Mouse (Mus musculus) thymus, postnatal 4 days (tissue): ENCODE results near the gene Zfp987.
"Not testable (repeated sequence)": the region's sequence is repeated elsewhere in the genome, so short reads cannot be mapped to it uniquely, and the experiment has no call there.

Source experiments
- DNase-seq: peaks from one replicate; pipeline ENCODE4 v3.0.0; 2021

Gene Zfp987

GRCm38 (mm10) chr4:146096998-146097397, at the start of gene Zfp987:
TSS of gene Zfp987 (plus strand) at chr4:146097298.
- not testable (repeated sequence) for DNase-seq

GRCm38 (mm10) chr4:146052536-146052935, 44.6 kb upstream of the Zfp987 start:
- DNase-seq: not testable (repeated sequence)

GRCm38 (mm10) chr4:146053445-146053844, 43.7 kb upstream of the Zfp987 start:
- DNase-seq: not testable (repeated sequence)

- DNase-seq: no peak
These were observed 41.8 kb upstream of the Zfp987 start for GRCm38 (mm10) chr4:146055335-146055734.

GRCm38 (mm10) chr4:146058646-146059045, 38.5 kb upstream of the Zfp987 start:
- not testable (repeated sequence) for DNase-seq

- DNase-seq: not testable (repeated sequence)
These were observed 38.0 kb upstream of the Zfp987 start for GRCm38 (mm10) chr4:146059078-146059477.

GRCm38 (mm10) chr4:146059974-146060693, 37.0 kb upstream of the Zfp987 start:
- not testable (repeated sequence) for DNase-seq

GRCm38 (mm10) chr4:146061082-146061481, 36.0 kb upstream of the Zfp987 start:
- DNase-seq: not testable (repeated sequence)

GRCm38 (mm10) chr4:146062021-146062420, 35.1 kb upstream of the Zfp987 start:
- DNase-seq: not testable (repeated sequence)

- DNase-seq: not testable (repeated sequence)
These were observed 34.1 kb upstream of the Zfp987 start for GRCm38 (mm10) chr4:146063001-146063400.

GRCm38 (mm10) chr4:146063621-146064020, 33.5 kb upstream of the Zfp987 start:
- DNase-seq: not testable (repeated sequence)

- DNase-seq: not testable (repeated sequence)
These were observed 32.3 kb upstream of the Zfp987 start for GRCm38 (mm10) chr4:146064807-146065206.

- DNase-seq: peak; percentile 23
These were observed 30.0 kb upstream of the Zfp987 start for GRCm38 (mm10) chr4:146066932-146067580.

- DNase-seq: peak; percentile 32
These were observed 29.5 kb upstream of the Zfp987 start for GRCm38 (mm10) chr4:146067594-146067993.

GRCm38 (mm10) chr4:146073264-146073663, 23.8 kb upstream of the Zfp987 start:
- DNase-seq: not testable (repeated sequence)

- not testable (repeated sequence) for DNase-seq
These were observed 4.3 kb downstream of the Zfp987 start for GRCm38 (mm10) chr4:146101448-146101847.

GRCm38 (mm10) chr4:146156524-146156923, 59.4 kb downstream of the Zfp987 start, which contains the start of gene Zfp600:
TSS of gene Zfp600 (plus strand) at chr4:146156824.
- DNase-seq: not testable (repeated sequence)

GRCm38 (mm10) chr4:146162893-146163292, 65.8 kb downstream of the Zfp987 start:
- DNase-seq: not testable (repeated sequence)

GRCm38 (mm10) chr4:146167202-146167832, 70.2 kb downstream of the Zfp987 start:
- not testable (repeated sequence) for DNase-seq

GRCm38 (mm10) chr4:146167879-146168532, 70.9 kb downstream of the Zfp987 start:
- peak; percentile 9 for DNase-seq

GRCm38 (mm10) chr4:146168730-146169215, 71.7 kb downstream of the Zfp987 start:
- not testable (repeated sequence) for DNase-seq

- peak; percentile 13 for DNase-seq
These were observed 76.5 kb downstream of the Zfp987 start for GRCm38 (mm10) chr4:146173378-146174226.
